Mouse (Mus musculus): ENCODE data around the gene Setd3. TPM values are rescaled to one million over a fixed set of nuclear protein-coding genes. Genes with fewer than 3 reads are reported as not detected.

The Setd3 gene
- polyA plus RNA-seq, 1 experiment from 2014 or later, result 96.6 TPM

- WGBS, result 48% methylated on average over 11 of the region's 11 CpGs
- 0 out of 2 replicates have a peak overlapping the region, but pooled peaks have one; percentile 9 for H3K4me2 ChIP-seq (replicated peaks)
- peaks cover 94% of the 10 kb centered on the region for H3K4me1 ChIP-seq (replicated peaks)
- H3K36me3 ChIP-seq, result no peaks in the 10 kb centered on the region
- no peaks in the 10 kb centered on the region for H3K27me3 ChIP-seq
- peak overlapping the region; percentile 83 for H3K27ac ChIP-seq
- ATAC-seq, result peak; percentile 10; the same call in 1 of the 2 replicates
- no peak overlapping the region for H3K4me3 ChIP-seq (replicated peaks)
- H3K9me3 ChIP-seq, result no peaks in the 10 kb centered on the region
- H3K9ac ChIP-seq (replicated peaks), result peak overlapping the region; percentile 32
Observed at GRCm38 (mm10) chr12:108216611-108217370, 37.7 kb upstream of the Setd3 start.

- H3K4me2 ChIP-seq (replicated peaks), result no peak overlapping the region
- 0 out of 2 replicates have a peak overlapping the region, but pooled peaks have one; percentile 1 for H3K9ac ChIP-seq (replicated peaks)
- H3K9me3 ChIP-seq, result no peaks in the 10 kb centered on the region
- 55% methylated on average over 8 of the region's 8 CpGs for WGBS
- no peak overlapping the region for H3K4me3 ChIP-seq (replicated peaks)
- ATAC-seq, result no peak
- no peaks in the 10 kb centered on the region for H3K27me3 ChIP-seq
- H3K4me1 ChIP-seq (replicated peaks), result peaks cover 82% of the 10 kb centered on the region
- peaks cover 10% of the 10 kb centered on the region; the same call in 1 of the 2 replicates for H3K36me3 ChIP-seq
- H3K27ac ChIP-seq, result 0 out of 2 replicates have a peak overlapping the region, but pooled peaks have one; percentile 25
Observed at GRCm38 (mm10) chr12:108215090-108215489, 36.0 kb upstream of the Setd3 start.

DNA sequence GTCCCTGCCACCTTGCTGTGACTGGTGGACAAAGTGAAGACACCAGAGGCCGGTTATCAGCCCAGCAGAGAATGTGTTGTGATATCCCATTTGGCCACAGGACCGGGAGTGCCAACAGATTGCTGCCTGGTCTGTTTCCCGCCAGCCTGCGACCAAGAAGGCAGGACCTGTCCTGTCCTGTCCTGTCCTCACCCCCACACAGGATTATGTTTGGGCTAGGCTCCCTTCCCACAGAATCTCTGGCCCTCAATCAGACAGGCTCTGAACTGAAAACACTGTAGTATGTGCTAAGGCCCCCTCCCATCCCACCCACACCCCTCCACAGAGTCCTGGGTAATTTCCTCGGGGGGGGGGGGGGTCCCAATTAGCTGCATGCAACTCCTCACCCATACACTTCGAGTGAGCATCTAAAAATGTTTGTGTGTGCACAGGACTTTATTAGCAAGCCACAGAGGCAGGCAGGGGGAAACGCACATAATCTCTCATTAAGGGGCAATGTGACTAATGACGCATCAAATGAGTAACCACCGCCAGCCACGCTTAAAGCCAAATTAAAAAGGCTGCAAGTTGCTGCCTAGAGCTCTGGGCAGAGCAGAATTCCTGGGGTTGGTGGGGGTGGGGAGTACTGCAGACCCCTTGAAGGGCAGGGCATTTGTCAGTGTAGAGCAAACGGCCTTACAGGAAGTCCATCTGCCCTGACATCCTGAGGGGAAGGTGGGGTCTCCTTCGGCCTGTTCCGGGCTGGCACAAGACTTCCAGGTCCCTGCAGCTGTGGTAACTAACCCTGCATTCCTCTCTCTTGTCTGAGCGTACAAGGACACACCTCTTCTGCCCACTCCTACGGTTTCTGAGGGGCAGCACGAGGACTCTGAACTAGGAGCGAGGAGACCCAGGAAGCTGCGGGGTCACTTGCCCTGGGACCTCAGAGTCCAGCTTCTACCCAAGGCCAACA is 34.3 kb upstream of the Setd3 start:
- Histone ChIP-seq H3K4me1 (replicated peaks) (peaks cover 79% of the 10 kb centered on the region), H3K36me3 (peaks cover 10% of the 10 kb centered on the region; the same call in 1 of the 2 replicates), H3K4me2 (replicated peaks) (no peak overlapping the region), H3K9me3 (no peaks in the 10 kb centered on the region), H3K9ac (replicated peaks) (peak overlapping the region; percentile 29; the same call in 1 of the 2 replicates), H3K27me3 (no peaks in the 10 kb centered on the region), H3K27ac (peak overlapping the region; percentile 40), H3K4me3 (replicated peaks) (no peak overlapping the region)
- ATAC-seq, result no peak
- WGBS, result 44% methylated on average over 18 of the region's 18 CpGs

DNA sequence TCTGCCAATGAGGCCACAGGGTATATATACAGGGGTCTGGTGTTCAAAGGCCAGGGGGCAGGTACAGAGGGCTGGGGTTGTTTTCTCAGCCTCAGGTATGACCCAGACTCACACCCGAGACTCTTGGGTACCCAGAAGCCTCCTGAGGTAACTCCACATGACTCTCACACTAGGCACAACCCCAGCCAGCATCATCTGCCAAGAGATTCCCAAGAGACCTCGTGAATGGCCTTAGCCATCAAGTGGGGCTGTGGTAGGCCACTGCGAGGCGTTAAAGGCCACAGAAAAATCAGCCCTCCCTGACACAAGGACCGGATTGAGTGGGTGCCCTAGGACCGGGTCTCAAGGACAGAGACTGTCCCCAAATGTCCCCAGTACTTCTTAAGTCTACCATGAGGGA is 33.4 kb upstream of the Setd3 start:
- ATAC-seq, result no peak
- Histone ChIP-seq H3K4me3 (replicated peaks) (no peak overlapping the region), H3K9ac (replicated peaks) (no peak overlapping the region), H3K4me1 (replicated peaks) (peaks cover 70% of the 10 kb centered on the region), H3K27ac (peak overlapping the region; percentile 51; the same call in 1 of the 2 replicates), H3K36me3 (peaks cover 11% of the 10 kb centered on the region; the same call in 1 of the 2 replicates), H3K9me3 (no peaks in the 10 kb centered on the region), H3K27me3 (no peaks in the 10 kb centered on the region), H3K4me2 (replicated peaks) (no peak overlapping the region)
- 91% methylated on average over 6 of the region's 6 CpGs for WGBS

DNA sequence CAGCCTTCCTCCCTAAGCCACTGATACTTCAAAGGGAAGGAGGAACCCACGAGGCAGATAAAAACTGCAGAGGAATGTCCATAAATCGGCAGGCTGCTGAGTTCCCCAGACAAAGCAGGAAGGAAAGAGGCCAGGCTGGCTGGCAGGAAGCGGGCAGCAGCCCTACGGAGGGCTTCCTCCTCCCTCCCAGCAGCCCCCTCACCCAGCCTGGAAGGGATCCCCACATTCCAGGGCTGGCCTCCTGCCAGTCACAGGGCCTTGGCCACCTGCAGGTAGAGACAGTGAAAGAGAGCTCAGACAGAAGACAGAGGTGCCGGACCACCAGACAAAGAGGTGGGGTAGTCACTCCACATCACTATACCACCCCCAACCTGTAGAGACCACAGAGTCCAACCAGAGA is 33.0 kb upstream of the Setd3 start:
- Histone ChIP-seq H3K9ac (replicated peaks) (no peak overlapping the region), H3K9me3 (no peaks in the 10 kb centered on the region), H3K4me3 (replicated peaks) (no peak overlapping the region), H3K27ac (peak overlapping the region; percentile 51; the same call in 1 of the 2 replicates), H3K36me3 (peaks cover 15% of the 10 kb centered on the region; the same call in 1 of the 2 replicates), H3K27me3 (no peaks in the 10 kb centered on the region), H3K4me1 (replicated peaks) (peaks cover 66% of the 10 kb centered on the region), H3K4me2 (replicated peaks) (no peak overlapping the region)
- no peak for ATAC-seq
- WGBS, result 60% methylated on average over 5 of the region's 5 CpGs

GRCm38 (mm10) chr12:108210623-108211022 is 31.5 kb upstream of the Setd3 start:
- Histone ChIP-seq H3K4me2 (replicated peaks) (no peak overlapping the region), H3K4me1 (replicated peaks) (peaks cover 58% of the 10 kb centered on the region), H3K36me3 (peaks cover 21% of the 10 kb centered on the region), H3K4me3 (replicated peaks) (no peak overlapping the region), H3K27ac (no peak overlapping the region), H3K27me3 (no peaks in the 10 kb centered on the region), H3K9ac (replicated peaks) (no peak overlapping the region), H3K9me3 (no peaks in the 10 kb centered on the region)
- 95% methylated on average over 15 of the region's 15 CpGs for WGBS
- no peak for ATAC-seq

- Histone ChIP-seq H3K9me3 (no peaks in the 10 kb centered on the region), H3K36me3 (peaks cover 38% of the 10 kb centered on the region), H3K9ac (replicated peaks) (0 out of 2 replicates have a peak overlapping the region, but pooled peaks have one; percentile 3), H3K27me3 (no peaks in the 10 kb centered on the region), H3K4me1 (replicated peaks) (peaks cover 43% of the 10 kb centered on the region), H3K27ac (no peak overlapping the region), H3K4me2 (replicated peaks) (no peak overlapping the region), H3K4me3 (replicated peaks) (no peak overlapping the region)
- WGBS, result 36% methylated on average over 13 of the region's 13 CpGs
- 0 out of 2 replicates have a peak, but pooled peaks have one; percentile 12 for ATAC-seq
Observed at GRCm38 (mm10) chr12:108208726-108209438, 29.8 kb upstream of the Setd3 start.

DNA sequence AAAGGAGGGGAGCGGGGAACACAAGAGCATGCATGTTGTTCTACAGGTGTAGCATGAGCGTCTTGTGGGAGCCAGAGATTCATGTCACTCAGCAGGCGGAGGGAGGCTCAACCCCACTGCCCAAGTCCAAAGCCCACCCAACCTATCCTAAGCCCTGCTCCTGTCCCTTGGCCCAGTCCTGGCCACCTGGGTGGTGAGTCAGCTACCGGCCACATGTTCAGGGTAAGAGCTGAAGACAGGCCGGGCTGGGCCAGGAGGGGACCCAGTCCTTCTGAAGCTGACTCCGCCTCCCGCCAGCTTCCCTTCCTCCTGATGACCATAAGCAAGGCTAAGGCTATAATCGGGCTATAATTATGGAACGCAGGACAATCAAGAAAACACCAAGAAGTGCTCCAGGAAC is 29.1 kb upstream of the Setd3 start:
- WGBS, result 93% methylated on average over 9 of the region's 9 CpGs
- H3K36me3 ChIP-seq, result peaks cover 45% of the 10 kb centered on the region
- no peak overlapping the region for H3K4me2 ChIP-seq (replicated peaks)
- H3K4me3 ChIP-seq (replicated peaks), result no peak overlapping the region
- no peak overlapping the region for H3K9ac ChIP-seq (replicated peaks)
- no peaks in the 10 kb centered on the region for H3K9me3 ChIP-seq
- no peak for ATAC-seq
- H3K27ac ChIP-seq, result no peak overlapping the region
- no peaks in the 10 kb centered on the region for H3K27me3 ChIP-seq
- H3K4me1 ChIP-seq (replicated peaks), result peaks cover 36% of the 10 kb centered on the region

- Histone ChIP-seq H3K36me3 (peaks cover 59% of the 10 kb centered on the region), H3K9ac (replicated peaks) (0 out of 2 replicates have a peak overlapping the region, but pooled peaks have one; percentile 1), H3K27me3 (no peaks in the 10 kb centered on the region), H3K4me3 (replicated peaks) (no peak overlapping the region), H3K4me1 (replicated peaks) (peaks cover 20% of the 10 kb centered on the region), H3K9me3 (no peaks in the 10 kb centered on the region), H3K4me2 (replicated peaks) (no peak overlapping the region), H3K27ac (no peak overlapping the region)
- peak; percentile 64 for ATAC-seq
- 6% methylated on average over 5 of the region's 5 CpGs for WGBS
Observed at GRCm38 (mm10) chr12:108206641-108207040, 27.5 kb upstream of the Setd3 start.

GRCm38 (mm10) chr12:108204978-108205377 is 25.9 kb upstream of the Setd3 start:
- no peak overlapping the region for H3K9ac ChIP-seq (replicated peaks)
- H3K36me3 ChIP-seq, result peaks cover 66% of the 10 kb centered on the region
- peaks cover 16% of the 10 kb centered on the region for H3K4me1 ChIP-seq (replicated peaks)
- no peaks in the 10 kb centered on the region for H3K9me3 ChIP-seq
- ATAC-seq, result no peak
- no peak overlapping the region for H3K27ac ChIP-seq
- no peak overlapping the region for H3K4me2 ChIP-seq (replicated peaks)
- WGBS, result 55% methylated on average over 12 of the region's 12 CpGs
- no peak overlapping the region for H3K4me3 ChIP-seq (replicated peaks)
- H3K27me3 ChIP-seq, result no peaks in the 10 kb centered on the region

GRCm38 (mm10) chr12:108203895-108204294 is 24.8 kb upstream of the Setd3 start:
- WGBS, result 68% methylated on average over 8 of the region's 8 CpGs
- Histone ChIP-seq H3K9ac (replicated peaks) (no peak overlapping the region), H3K4me3 (replicated peaks) (no peak overlapping the region), H3K4me1 (replicated peaks) (peaks cover 6% of the 10 kb centered on the region; the same call in 1 of the 2 replicates), H3K27ac (no peak overlapping the region), H3K4me2 (replicated peaks) (no peak overlapping the region), H3K9me3 (no peaks in the 10 kb centered on the region), H3K36me3 (peaks cover 77% of the 10 kb centered on the region), H3K27me3 (no peaks in the 10 kb centered on the region)
- ATAC-seq, result no peak

Measured in midbrain, embryonic 13.5 days (tissue).